Mouse (Mus musculus): ENCODE measurements around the gene Arl6ip5. TPM values are rescaled to one million over a fixed set of nuclear protein-coding genes. Genes with fewer than 3 reads are reported as not detected.
A peak's percentile ranks its signal among the peaks of the same experiment; 100 is the strongest.

Arl6ip5 gene
- polyA plus RNA-seq, 1 experiment from 2014 or later: 34.7 TPM

DNA sequence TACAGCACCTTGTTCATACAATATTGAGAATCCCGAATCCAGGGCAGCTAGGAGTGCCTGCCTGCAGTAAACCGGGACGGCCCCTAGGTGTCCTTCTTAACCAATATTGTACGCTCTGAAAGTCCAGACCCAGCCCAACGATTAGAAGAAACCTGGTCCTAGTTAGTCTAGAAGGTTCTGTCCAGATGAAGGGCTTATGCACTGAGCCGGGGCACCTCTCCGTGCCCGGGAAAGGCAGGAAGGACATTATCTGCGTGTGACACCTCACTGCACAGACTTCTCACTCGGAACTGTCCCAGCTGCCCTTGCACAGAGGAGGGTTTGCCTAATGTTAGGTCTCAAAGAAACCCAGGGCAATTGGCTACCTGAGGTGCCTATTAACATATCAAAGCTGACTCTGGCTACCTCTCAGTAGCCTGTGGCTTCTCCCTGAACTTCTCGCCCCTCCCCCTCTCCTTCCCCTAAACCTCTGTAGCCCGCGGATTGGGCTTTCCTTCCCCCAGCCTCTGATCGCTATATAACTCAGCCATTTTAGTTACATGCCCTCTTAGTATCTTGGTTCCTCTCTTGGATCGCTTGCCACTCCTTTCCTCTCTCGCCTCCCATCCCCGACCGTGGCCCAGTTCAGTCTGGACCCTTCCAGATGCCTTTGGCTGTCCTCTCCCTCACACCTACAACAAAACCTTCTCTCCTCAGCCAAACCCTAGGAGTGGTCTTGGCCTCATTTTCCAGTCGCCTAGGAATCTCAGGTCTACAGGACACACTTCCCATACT is 67.7 kb downstream of the Arl6ip5 start:
- Histone ChIP-seq H3K4me1 (peaks cover 27% of the 10 kb centered on the region), H3K9me3 (no peaks in the 10 kb centered on the region), H3K27me3 (replicated peaks; ENCODE audit: low read depth, poor library complexity, severe bottlenecking) (peaks cover 46% of the 10 kb centered on the region), H3K27ac (replicated peaks) (peak overlapping the region; percentile 63), H3K4me3 (peak overlapping the region; percentile 48), H3K36me3 (replicated peaks) (no peaks in the 10 kb centered on the region)
- 3% methylated on average over 19 of the region's 19 CpGs for WGBS
- peak; percentile 82 for DNase-seq (ENCODE audit: low spot score)

GRCm38 (mm10) chr6:97278878-97279277 is 68.4 kb downstream of the Arl6ip5 start:
- H3K27ac ChIP-seq (replicated peaks): no peak overlapping the region
- H3K27me3 ChIP-seq (replicated peaks; ENCODE audit: low read depth, poor library complexity, severe bottlenecking): peaks cover 46% of the 10 kb centered on the region
- H3K4me3 ChIP-seq: no peak overlapping the region
- no peak for DNase-seq (ENCODE audit: low spot score)
- 34% methylated on average over 6 of the region's 6 CpGs for WGBS
- no peaks in the 10 kb centered on the region for H3K9me3 ChIP-seq
- H3K4me1 ChIP-seq: peaks cover 27% of the 10 kb centered on the region
- H3K36me3 ChIP-seq (replicated peaks): no peaks in the 10 kb centered on the region

Other genes with a start within 250 kb of the Arl6ip5 start
- gene Fam19a4, start 150.3 kb upstream of the Arl6ip5 start, polyA plus RNA-seq (2016; fragmentation: Nextera tagmentation; extraction: Ambion mirVana): 1.2 and 1.5 TPM in 2 replicates
- gene Eogt, start 61.5 kb upstream of the Arl6ip5 start, polyA plus RNA-seq (2016; fragmentation: Nextera tagmentation; extraction: Ambion mirVana): 9.3 and 10.5 TPM in 2 replicates
- gene Tmf1, start 31.6 kb upstream of the Arl6ip5 start, polyA plus RNA-seq (2016; fragmentation: Nextera tagmentation; extraction: Ambion mirVana): 26.6 and 30.1 TPM in 2 replicates
- 83.7 and 88.7 TPM in 2 replicates for gene Uba3, start 5.0 kb upstream of the Arl6ip5 start, polyA plus RNA-seq (2016; fragmentation: Nextera tagmentation; extraction: Ambion mirVana)
- not detected in 2 replicates for gene Lmod3, start 42.1 kb downstream of the Arl6ip5 start, polyA plus RNA-seq (2016; fragmentation: Nextera tagmentation; extraction: Ambion mirVana)

Measured in embryonic facial prominence, embryonic 10.5 days (tissue).